Mouse (Mus musculus): ENCODE results near the gene Slc2a4. TPM values are rescaled to one million over a fixed set of nuclear protein-coding genes. Genes with fewer than 3 reads are reported as not detected.

Slc2a4 gene
- 33.3 and 33.5 TPM in 2 replicates for polyA plus RNA-seq (2015; fragmentation: Nextera tagmentation; extraction: Ambion mirVana)

DNA sequence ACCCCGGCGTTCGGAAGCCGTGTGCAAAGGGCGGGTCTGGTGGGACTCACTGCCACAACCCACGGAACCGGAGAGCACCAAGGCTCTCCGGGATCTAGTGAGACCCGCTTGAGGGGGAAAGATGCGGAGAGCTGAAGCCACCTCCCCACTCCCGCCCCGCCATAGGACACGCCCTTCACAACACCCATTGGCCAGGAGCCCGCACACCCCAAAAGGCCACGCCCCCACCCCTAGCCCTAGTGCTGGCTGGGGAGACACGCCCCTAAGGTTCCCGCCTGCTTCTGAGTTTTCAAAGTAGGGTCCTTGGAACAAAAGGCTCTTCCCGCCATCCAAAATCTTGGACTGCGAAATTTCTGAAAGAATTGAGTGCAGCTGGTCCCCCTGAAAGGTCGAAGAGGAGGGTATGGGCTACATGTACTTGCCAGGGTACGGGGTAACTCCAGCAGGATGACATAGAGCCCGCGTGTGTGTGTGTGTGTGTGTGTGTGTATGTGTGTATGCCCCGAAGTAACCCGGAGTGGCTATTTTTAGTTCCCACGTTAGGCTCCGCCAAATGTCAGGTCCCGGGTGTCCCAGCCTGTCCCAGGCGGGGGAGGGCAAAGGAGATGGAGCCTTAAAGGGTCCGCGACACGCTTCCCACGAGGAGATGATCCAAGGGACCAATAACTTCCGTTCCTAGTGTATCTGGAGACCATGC is at the start of gene Slc2a4:
Gene Slc2a4, minus strand, starts transcription at position 123 of the 697 bp plus-strand sequence.
- H3K4me1 ChIP-seq, result peaks cover 29% of the 10 kb centered on the region
- WGBS, result under 1% methylated on average over 34 of the region's 34 CpGs
- H3K27ac ChIP-seq, result peak within 1 kb of the TSS; percentile 92
- peak within 1 kb of the TSS; percentile 71 for H3K4me2 ChIP-seq
- peak within 1 kb of the TSS; percentile 70 for H3K9ac ChIP-seq
- peak within 1 kb of the TSS; percentile 54 for H3K4me3 ChIP-seq
- H3K27me3 ChIP-seq, result no peaks in the 10 kb centered on the region
- H3K9me3 ChIP-seq, result no peaks in the 10 kb centered on the region
- peak; percentile 90 for ATAC-seq (ENCODE audit: insufficient number of reproducible peaks, insufficient read depth, low FRiP score, low TSS enrichment, low read depth)
- peaks cover 31% of the 10 kb centered on the region for H3K36me3 ChIP-seq

DNA sequence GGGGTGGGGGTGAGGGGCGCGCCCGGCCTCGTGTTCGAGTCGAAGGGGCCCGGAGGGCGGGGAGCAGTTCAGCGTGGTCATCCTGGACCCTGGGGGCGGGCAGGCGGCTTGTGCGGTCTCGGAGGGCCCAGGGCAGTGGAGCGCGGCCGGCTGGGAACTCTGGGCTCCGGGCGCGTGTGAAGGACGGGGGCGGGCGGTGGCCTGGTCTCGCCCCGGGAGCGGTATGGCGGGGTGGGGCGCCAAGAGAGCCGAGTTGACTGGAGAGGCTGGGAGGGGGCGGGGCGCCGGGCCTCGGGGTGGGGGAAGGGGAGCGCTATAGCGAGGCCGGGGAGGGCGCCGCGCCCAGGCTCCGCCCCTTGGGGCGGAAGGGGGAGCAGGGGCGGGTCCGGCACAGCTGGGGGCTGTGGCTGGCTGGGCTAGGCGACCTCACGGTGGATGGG is 49.1 kb upstream of the Slc2a4 start:
- Histone ChIP-seq H3K4me3 (peak overlapping the region; percentile 97), H3K27ac (peak overlapping the region; percentile 99), H3K4me1 (peaks cover 48% of the 10 kb centered on the region), H3K4me2 (peak overlapping the region; percentile 61), H3K9ac (peak overlapping the region; percentile 98), H3K36me3 (peaks cover 40% of the 10 kb centered on the region), H3K9me3 (no peaks in the 10 kb centered on the region), H3K27me3 (no peaks in the 10 kb centered on the region)
- WGBS, result 1% methylated on average over 40 of the region's 44 CpGs
- ATAC-seq (ENCODE audit: insufficient number of reproducible peaks, insufficient read depth, low FRiP score, low TSS enrichment, low read depth), result peak; percentile 28

DNA sequence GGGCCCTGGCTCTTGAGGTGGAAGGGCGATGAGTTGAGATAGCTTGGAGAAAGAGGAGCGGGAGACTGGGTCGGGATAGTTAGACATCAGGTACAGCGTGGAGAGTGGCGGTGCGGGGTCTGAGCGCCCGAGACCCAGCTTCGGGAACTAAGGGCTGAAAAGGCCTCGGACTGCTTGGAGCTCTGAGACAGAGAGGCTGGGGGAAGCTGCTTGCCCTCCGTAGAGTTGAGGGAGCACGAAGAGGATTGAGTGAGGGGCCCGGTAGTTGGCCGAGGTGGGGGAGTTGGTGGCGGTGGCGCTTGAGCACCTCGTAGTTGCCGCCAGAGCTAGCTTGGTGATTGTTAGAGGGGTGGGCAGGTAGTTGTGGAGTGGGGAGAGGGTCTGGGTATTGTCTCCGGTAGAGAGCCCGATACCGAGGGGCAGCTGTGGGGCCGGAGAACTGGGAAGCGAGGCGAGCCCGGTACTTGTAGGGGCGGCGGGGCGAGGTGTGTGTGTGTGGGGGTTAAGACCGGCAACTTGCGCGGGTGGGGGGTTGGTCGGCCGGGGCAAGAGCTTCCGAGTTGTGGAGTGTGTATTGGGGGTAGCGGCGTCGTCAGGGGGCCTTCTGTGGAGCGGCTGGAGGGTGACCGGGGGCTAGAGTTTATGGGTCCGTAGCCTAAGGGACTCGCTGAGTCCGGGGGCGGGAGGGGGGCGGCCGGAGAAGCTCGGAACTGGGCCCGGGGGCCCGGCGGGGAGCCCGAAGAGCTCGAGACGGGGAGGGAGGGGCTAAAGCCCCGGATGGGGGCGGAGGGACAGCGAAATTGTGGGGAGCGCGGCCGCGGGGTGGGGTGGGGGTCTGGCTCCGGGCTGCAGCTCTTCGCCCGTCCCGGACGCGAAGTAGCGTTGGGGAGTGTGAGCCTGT is 48.4 kb upstream of the Slc2a4 start:
- ATAC-seq (ENCODE audit: insufficient number of reproducible peaks, insufficient read depth, low FRiP score, low TSS enrichment, low read depth), result no peak
- peak overlapping the region; percentile 97 for H3K4me3 ChIP-seq
- H3K4me1 ChIP-seq, result peaks cover 41% of the 10 kb centered on the region
- no peaks in the 10 kb centered on the region for H3K27me3 ChIP-seq
- H3K4me2 ChIP-seq, result peak overlapping the region; percentile 61
- H3K27ac ChIP-seq, result peak overlapping the region; percentile 99
- H3K9ac ChIP-seq, result peak overlapping the region; percentile 98
- no peaks in the 10 kb centered on the region for H3K9me3 ChIP-seq
- under 1% methylated on average over 65 of the region's 66 CpGs for WGBS
- peaks cover 40% of the 10 kb centered on the region for H3K36me3 ChIP-seq

DNA sequence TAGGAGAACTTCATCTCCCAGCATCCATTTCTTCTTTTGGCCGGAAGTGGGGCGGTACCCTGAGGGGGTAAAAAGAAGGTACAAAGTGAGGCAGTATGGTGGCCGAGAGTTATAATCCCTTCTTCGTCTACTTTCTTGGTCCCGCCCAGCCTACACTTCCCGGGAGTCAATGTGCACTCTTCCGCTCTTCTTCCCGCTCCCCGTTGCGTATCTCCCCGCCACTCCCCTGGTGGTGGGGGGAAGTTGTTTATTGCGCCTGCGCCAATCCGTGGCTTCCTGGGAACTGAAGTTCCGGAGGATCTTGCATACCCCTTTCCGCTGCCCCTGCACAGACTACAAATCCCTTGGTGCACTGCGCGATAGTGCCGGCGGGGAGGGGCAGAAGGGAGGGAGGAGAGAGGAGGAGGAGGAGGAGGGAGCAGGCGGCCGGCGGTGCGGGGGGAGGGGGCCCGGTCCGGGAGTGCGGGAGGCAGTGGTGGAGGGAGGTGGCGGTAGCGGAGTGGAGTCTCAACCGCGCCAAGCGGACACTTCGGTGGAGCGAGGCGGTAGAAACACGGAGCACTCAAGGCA is 47.5 kb upstream of the Slc2a4 start, which contains the start of gene Phf23:
Gene Phf23, plus strand, starts transcription at position 387 of the 570 bp plus-strand sequence.
- under 1% methylated on average over 36 of the region's 36 CpGs for WGBS
- Histone ChIP-seq H3K4me2 (peak within 1 kb of the TSS; percentile 61), H3K36me3 (peaks cover 40% of the 10 kb centered on the region), H3K9me3 (no peaks in the 10 kb centered on the region), H3K27ac (peak within 1 kb of the TSS; percentile 99), H3K27me3 (no peaks in the 10 kb centered on the region), H3K4me3 (peak within 1 kb of the TSS; percentile 97), H3K9ac (peak within 1 kb of the TSS; percentile 98), H3K4me1 (peaks cover 41% of the 10 kb centered on the region)
- ATAC-seq (ENCODE audit: insufficient number of reproducible peaks, insufficient read depth, low FRiP score, low TSS enrichment, low read depth), result peak; percentile 82

DNA sequence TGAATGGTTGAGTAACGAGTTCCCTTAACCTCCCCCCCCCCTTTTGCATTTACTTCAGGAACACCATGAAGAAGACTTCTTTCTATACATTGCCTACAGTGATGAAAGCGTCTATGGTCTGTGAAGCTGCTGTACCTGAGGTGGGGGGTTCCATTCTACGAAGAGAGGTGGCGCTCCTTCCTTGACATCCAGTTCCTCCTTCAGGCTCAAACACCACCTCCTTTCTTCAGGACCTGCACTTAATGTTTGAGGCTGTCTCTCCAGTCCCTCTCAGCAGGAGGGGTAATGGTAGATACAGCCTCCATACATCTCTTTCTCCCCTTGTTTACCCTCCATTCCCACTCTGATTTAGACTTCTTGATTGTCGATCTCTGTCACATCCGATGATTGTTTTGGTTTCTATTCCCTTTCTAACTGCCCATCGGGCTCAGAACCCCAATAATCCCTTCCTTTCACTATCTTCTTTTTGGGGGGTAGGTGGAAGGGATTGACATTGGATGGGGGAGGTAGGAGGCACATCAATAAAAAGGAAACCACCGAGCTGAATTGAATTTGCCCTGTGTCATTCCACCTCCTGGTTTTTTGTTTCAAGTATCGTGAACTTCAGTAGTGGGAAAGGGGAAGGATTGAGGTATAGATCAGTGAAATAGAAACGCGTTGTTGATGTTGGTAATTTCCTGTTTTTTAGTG is 46.6 kb upstream of the Slc2a4 start:
- Histone ChIP-seq H3K36me3 (peaks cover 44% of the 10 kb centered on the region), H3K27ac (no peak overlapping the region), H3K4me3 (no peak overlapping the region), H3K9me3 (no peaks in the 10 kb centered on the region), H3K4me1 (peaks cover 42% of the 10 kb centered on the region), H3K9ac (no peak overlapping the region), H3K4me2 (peak overlapping the region; percentile 50; the same call in 1 of the 2 replicates), H3K27me3 (no peaks in the 10 kb centered on the region)
- ATAC-seq (ENCODE audit: insufficient number of reproducible peaks, insufficient read depth, low FRiP score, low TSS enrichment, low read depth), result no peak
- 85% methylated on average over 11 of the region's 11 CpGs for WGBS

DNA sequence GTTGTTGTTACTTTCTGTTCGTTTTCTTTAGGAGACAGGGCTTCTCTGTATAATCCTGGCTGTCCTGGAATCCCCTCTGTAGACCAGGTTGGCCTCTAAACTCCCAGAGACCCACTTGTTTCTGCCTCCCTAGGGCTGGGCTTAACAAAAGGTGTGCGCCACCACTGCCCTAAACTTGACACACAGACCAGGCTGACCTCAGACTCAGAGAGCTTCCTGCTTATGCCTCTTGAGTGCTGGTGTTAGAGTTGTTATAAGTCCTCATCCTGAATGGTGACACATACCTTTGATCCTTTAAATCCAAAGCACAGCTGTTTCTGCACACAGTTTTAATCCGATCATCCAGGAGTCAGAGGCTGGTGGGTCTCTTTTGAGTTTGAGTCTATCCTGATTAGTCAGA is 44.9 kb upstream of the Slc2a4 start:
- no peak for ATAC-seq (ENCODE audit: insufficient number of reproducible peaks, insufficient read depth, low FRiP score, low TSS enrichment, low read depth)
- WGBS, result 86% methylated on average over 3 of the region's 3 CpGs
- peak overlapping the region; percentile 84 for H3K4me3 ChIP-seq

DNA sequence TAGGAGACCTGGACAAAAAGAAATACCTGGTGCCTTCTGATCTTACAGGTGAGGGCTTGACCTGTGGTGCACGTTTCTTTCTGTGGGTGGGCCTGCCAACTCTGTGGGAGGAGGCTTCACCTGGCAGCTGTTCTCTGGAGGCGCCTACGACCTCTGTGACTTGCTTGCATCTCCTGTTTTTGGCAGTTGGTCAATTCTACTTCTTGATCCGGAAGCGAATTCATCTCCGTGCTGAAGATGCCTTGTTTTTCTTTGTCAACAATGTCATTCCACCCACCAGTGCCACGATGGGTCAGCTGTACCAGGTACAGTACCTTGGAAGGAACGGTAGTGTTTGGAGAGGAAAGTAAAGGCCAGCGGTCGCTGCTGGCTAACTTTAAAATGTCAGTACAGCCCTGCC is 44.4 kb upstream of the Slc2a4 start:
- Histone ChIP-seq H3K4me3 (peak overlapping the region; percentile 84), H3K36me3 (peaks cover 46% of the 10 kb centered on the region), H3K4me1 (peaks cover 26% of the 10 kb centered on the region), H3K27me3 (no peaks in the 10 kb centered on the region), H3K9me3 (no peaks in the 10 kb centered on the region), H3K4me2 (peak overlapping the region; percentile 74), H3K27ac (no peak overlapping the region), H3K9ac (peak overlapping the region; percentile 85)
- 90% methylated on average over 10 of the region's 10 CpGs for WGBS
- ATAC-seq (ENCODE audit: insufficient number of reproducible peaks, insufficient read depth, low FRiP score, low TSS enrichment, low read depth), result no peak

More for the DNA sequence above, 44.9 kb upstream of the Slc2a4 start:
- Histone ChIP-seq H3K9ac (peak overlapping the region; percentile 85; the same call in 1 of the 2 replicates), H3K9me3 (no peaks in the 10 kb centered on the region), H3K4me1 (peaks cover 31% of the 10 kb centered on the region), H3K36me3 (peaks cover 44% of the 10 kb centered on the region), H3K4me2 (peak overlapping the region; percentile 74), H3K27ac (no peak overlapping the region), H3K27me3 (no peaks in the 10 kb centered on the region)

DNA sequence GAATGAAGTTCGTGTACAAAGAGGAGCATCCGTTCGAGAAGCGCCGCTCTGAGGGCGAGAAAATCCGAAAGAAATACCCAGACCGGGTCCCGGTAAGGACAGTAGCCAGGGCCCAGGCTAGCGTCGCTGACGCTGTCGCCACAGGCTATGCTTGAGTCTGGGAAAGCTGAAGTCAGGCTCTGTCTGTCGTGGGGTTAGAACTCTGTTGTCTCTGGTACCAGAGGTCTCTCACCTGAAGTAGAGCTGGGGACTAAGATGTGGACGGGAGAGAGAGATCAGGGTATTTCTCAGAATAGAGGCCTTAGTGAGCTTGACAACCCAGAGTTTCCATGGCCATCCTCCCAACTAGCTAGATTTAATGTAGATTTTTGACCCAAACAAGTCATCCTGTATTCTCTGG is 43.7 kb upstream of the Slc2a4 start:
- 0% methylated on average over 15 of the region's 15 CpGs for WGBS
- Histone ChIP-seq H3K27ac (peak overlapping the region; percentile 94), H3K9ac (peak overlapping the region; percentile 85), H3K27me3 (no peaks in the 10 kb centered on the region), H3K4me3 (peak overlapping the region; percentile 84), H3K9me3 (no peaks in the 10 kb centered on the region), H3K4me1 (peaks cover 24% of the 10 kb centered on the region), H3K4me2 (peak overlapping the region; percentile 74), H3K36me3 (peaks cover 53% of the 10 kb centered on the region)
- ATAC-seq (ENCODE audit: insufficient number of reproducible peaks, insufficient read depth, low FRiP score, low TSS enrichment, low read depth), result no peak

DNA sequence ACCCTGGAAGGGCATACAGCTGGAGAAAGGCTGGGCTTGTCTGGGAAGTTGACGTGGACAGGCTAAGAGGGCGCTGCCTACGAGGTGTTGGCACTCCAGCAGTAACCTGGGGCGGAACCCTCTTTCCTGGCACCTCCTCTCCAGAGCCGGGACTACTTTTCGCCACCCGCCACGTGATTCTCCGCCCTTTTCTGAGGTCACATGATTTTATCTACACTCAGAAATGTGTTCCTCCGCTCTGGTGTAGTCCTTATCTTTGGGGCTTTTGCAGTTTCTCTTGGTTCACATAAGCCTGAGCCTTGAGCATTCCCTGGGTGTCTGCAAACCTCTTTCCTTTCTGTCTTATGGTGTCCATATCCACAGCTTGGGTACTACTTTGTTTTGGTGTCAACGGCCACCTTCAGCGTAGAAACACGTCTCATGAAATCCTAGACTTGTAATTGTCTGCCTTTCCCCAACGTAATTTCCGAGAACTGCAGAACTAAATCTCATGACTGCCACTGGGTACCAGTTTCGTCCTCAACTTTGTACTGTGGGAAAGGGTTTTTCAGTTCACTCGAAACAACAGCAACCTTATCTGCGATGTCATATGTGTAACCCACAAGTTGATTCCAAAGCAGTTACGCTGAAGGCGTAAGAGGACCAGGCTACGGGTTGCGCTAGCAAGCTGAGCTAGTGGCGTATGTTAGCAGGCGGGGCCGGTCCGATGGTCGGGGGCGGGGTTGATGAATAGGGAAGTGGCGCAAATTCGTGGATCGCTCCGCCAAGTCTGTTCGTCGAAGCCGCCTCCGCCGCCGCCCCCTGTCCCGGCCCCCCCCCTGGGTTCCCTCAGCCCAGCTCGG is 43.1 kb upstream of the Slc2a4 start, which contains the start of gene Gabarap:
Gene Gabarap, plus strand, starts transcription at position 294 of the 842 bp plus-strand sequence.
- peak within 1 kb of the TSS; percentile 74 for H3K4me2 ChIP-seq
- WGBS, result under 1% methylated on average over 40 of the region's 40 CpGs
- H3K27me3 ChIP-seq, result no peaks in the 10 kb centered on the region
- H3K36me3 ChIP-seq, result peaks cover 59% of the 10 kb centered on the region
- peak within 1 kb of the TSS; percentile 85 for H3K9ac ChIP-seq
- H3K4me1 ChIP-seq, result peaks cover 24% of the 10 kb centered on the region
- H3K9me3 ChIP-seq, result no peaks in the 10 kb centered on the region
- ATAC-seq (ENCODE audit: insufficient number of reproducible peaks, insufficient read depth, low FRiP score, low TSS enrichment, low read depth), result peak; percentile 66
- H3K4me3 ChIP-seq, result peak within 1 kb of the TSS; percentile 84
- H3K27ac ChIP-seq, result peak within 1 kb of the TSS; percentile 94

DNA sequence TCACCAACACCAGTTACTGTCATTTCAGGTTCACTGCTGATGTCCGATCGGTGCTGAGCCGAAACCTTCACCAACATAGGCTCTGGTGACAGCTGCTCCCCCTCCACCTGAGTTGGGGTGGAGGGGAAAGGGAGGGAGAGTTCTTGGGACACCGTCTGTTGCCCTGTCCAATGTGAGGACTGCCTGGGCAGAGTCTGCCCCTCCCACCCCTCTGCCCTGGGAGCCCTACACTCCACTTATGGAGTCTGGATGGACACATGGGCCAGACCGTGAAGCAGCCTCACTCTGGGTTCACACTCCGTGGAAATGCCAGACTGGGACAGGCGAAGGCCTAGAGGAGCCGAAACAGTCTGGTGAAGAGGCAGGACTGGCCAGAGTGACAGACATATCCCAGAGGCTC is 42.0 kb upstream of the Slc2a4 start:
- H3K27ac ChIP-seq, result peak overlapping the region; percentile 94; the same call in 1 of the 2 replicates
- ATAC-seq (ENCODE audit: insufficient number of reproducible peaks, insufficient read depth, low FRiP score, low TSS enrichment, low read depth), result no peak
- peaks cover 24% of the 10 kb centered on the region for H3K4me1 ChIP-seq
- no peaks in the 10 kb centered on the region for H3K9me3 ChIP-seq
- no peak overlapping the region for H3K4me2 ChIP-seq
- no peaks in the 10 kb centered on the region for H3K27me3 ChIP-seq
- no peak overlapping the region for H3K4me3 ChIP-seq
- H3K36me3 ChIP-seq, result peaks cover 68% of the 10 kb centered on the region
- WGBS, result 93% methylated on average over 8 of the region's 8 CpGs
- no peak overlapping the region for H3K9ac ChIP-seq
